Mouse (Mus musculus): ENCODE results near the gene Sod3.

- TF ChIP-seq EP300 (optimal IDR thresholded peaks at IDR 0.05) (no peak), CTCF (IDR thresholded peaks at IDR 0.05; ENCODE audit: low read depth) (no peak)
Observed at GRCm38 (mm10) chr5:52370901-52371300, 7.3 kb downstream of the Sod3 start.
